Mouse (Mus musculus) Patski (cell line): ENCODE results near the gene Ccp110. TPM values are rescaled to one million over a fixed set of nuclear protein-coding genes. Genes with fewer than 3 reads are reported as not detected.

Experiments
- ATAC-seq: fragments of 100-300 bp; one replicate; pipeline ENCODE4 v1.8.0; 2021
- CTCF ChIA-PET: fragments of 350-600 bp; sonication (Branson Sonifier 250); formaldehyde crosslinking; loops from one replicate; lab custom pipeline; 2022; ENCODE audit warnings: inconsistent platforms; lab: Charles Lee
- POLR2A ChIA-PET: fragments of 350-600 bp; sonication (Branson Sonifier 250); formaldehyde crosslinking; loops from one replicate; lab custom pipeline; 2022; ENCODE audit warnings: antibody characterized with exemption, inconsistent platforms; lab: Charles Lee
- DNase-seq: peaks from one replicate; pipeline ENCODE4 v3.0.0-alpha.2; 2011; ENCODE audit warnings: low read depth, low spot score
- H3K27me3 ChIP-seq: fragments of 371-371 bp; one replicate; pipeline ENCODE4 v1.5.1; 2021
- CTCF ChIP-seq: fragments of 100-300 bp; IDR thresholded peaks from one replicate; pipeline ENCODE4 v1.5.1; 2021
- in situ Hi-C: fragments of 300-500 bp; cut with MboI; formaldehyde crosslinking; loops from 3 replicates; pipeline ENCODE4 v1.11.1; 2018; ENCODE audit warnings: low pct_unique_long_range_greater_than_20kb, mixed read lengths
- polyA plus RNA-seq: library from polyadenylated mRNA; unstranded; gene quantifications from one replicate; pipeline ENCODE4 v1.2.3, GENCODE M21; 2021

The Ccp110 gene
- polyA plus RNA-seq, 1 experiment from 2014 or later: 21.3 TPM

- in situ Hi-C loops: no loop called here
- POLR2A ChIA-PET: no interaction called here
- DNase-seq (no peak), ATAC-seq (no peak)
- TF ChIP-seq CTCF: no peak
- no peaks in the 10 kb centered on the region for H3K27me3 ChIP-seq
- CTCF ChIA-PET: interaction anchor here (1.4 kb wide), 1 partner anchor 17 kb away, joined by 3 read pairs; no protein-coding TSS in a partner anchor
Measured at GRCm38 (mm10) chr7:118783305-118784001, 71.1 kb downstream of the Ccp110 start.

DNA sequence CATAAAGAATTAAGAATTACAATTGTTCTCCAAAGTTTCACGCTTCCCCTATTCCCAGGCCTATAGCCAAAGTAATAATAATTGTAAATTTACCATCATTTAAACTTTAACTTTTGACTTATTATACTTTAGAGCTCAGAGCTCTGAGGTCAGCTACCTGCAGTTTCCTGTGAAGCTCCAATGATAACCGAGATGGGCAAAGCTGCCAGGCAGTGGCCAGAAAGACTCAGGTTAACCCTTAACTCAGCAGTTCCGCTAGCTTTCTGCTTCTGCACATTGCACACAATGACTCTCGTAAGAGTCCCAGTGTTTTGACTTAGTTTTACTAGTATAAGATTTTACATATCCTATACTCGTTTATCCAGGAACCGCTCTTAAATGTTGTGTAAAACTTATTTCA is 73.7 kb downstream of the Ccp110 start:
- ChIA-PET CTCF (no interaction called here), POLR2A (no interaction called here)
- ATAC-seq: no peak
- in situ Hi-C loops: no loop called here
- no peak for TF ChIP-seq CTCF
- no peaks in the 10 kb centered on the region for H3K27me3 ChIP-seq
- no peak for DNase-seq

Other genes starting within 250 kb of the Ccp110 start
- gene Itpripl2, start 220.6 kb upstream of the Ccp110 start, polyA plus RNA-seq: 23.7 TPM
- gene Coq7, start 179.2 kb upstream of the Ccp110 start, polyA plus RNA-seq: 61.7 TPM
- 0.24 TPM for gene Tmc7, start 127.8 kb upstream of the Ccp110 start, polyA plus RNA-seq
- not detected for gene Tmc5, start 115.3 kb upstream of the Ccp110 start, polyA plus RNA-seq
- gene Gde1, start 6.8 kb upstream of the Ccp110 start, polyA plus RNA-seq: 113 TPM
- 107 TPM for gene Vps35l, start 27.7 kb downstream of the Ccp110 start, polyA plus RNA-seq
- 4.5 TPM for gene Iqck, start 143.2 kb downstream of the Ccp110 start, polyA plus RNA-seq
- gene Knop1, start 143.7 kb downstream of the Ccp110 start, polyA plus RNA-seq: 36.5 TPM